Mouse (Mus musculus) brown adipose tissue, adult 24 weeks (tissue): ENCODE data around the gene Cybb. TPM values are rescaled to one million over a fixed set of nuclear protein-coding genes. Genes with fewer than 3 reads are reported as not detected.

Experiments used
- H3K27ac ChIP-seq: fragments of 200-500 bp; replicated peaks from 2 replicates; pipeline ENCODE4 v1.5.1; 2012; ENCODE audit warnings: low read depth, mild to moderate bottlenecking, low read length
- H3K4me1 ChIP-seq: fragments of 200-500 bp; 2 replicates; pipeline ENCODE4 v1.6.1; 2012; ENCODE audit warnings: low read length, mixed read lengths; ENCODE audit not compliant: control insufficient read depth, insufficient read depth, insufficient read length
- H3K4me3 ChIP-seq: fragments of 200-500 bp; 2 replicates; pipeline ENCODE4 v1.5.1; 2012; ENCODE audit warnings: low read depth, mild to moderate bottlenecking, low read length, moderate library complexity; ENCODE audit not compliant: insufficient read depth
- polyA plus RNA-seq: library from polyadenylated mRNA; stranded (reverse); fragments of >200 nt; gene quantifications from 2 replicates; pipeline ENCODE4 v1.2.4, GENCODE M21; 2012; ENCODE audit not compliant: missing spikeins, insufficient read depth, insufficient read length

The Cybb gene
- polyA plus RNA-seq, 1 experiment, result 7.2 TPM

GRCm38 (mm10) chrX:9441102-9441501 is 46.5 kb downstream of the Cybb start:
- H3K4me3 ChIP-seq, result no peak overlapping the region
- H3K4me1 ChIP-seq, result no peaks in the 10 kb centered on the region
- no peak overlapping the region for H3K27ac ChIP-seq

- H3K4me1 ChIP-seq, result no peaks in the 10 kb centered on the region
- no peak overlapping the region for H3K4me3 ChIP-seq
- no peak overlapping the region for H3K27ac ChIP-seq
These were observed 47.0 kb downstream of the Cybb start for GRCm38 (mm10) chrX:9440556-9440955.

DNA sequence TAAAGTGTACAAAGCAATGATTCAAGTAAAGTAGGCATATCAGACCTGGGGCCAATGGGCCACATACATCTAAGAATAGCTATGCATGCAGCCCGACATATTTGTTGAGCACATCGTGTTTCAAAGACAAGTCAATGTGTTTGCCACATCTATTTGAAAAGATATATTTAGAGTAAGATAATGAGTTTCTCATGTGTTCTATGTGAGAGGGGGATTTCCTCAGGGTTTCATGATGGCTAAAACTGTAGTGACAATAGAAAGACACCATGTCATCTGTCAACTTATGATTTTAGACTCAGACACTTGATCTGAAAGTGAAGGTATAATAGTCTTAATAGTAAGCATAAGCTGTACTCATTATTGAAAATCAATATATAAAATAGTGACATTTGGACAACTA is 48.3 kb downstream of the Cybb start:
- H3K4me3 ChIP-seq, result no peak overlapping the region
- H3K4me1 ChIP-seq, result no peaks in the 10 kb centered on the region
- no peak overlapping the region for H3K27ac ChIP-seq

DNA sequence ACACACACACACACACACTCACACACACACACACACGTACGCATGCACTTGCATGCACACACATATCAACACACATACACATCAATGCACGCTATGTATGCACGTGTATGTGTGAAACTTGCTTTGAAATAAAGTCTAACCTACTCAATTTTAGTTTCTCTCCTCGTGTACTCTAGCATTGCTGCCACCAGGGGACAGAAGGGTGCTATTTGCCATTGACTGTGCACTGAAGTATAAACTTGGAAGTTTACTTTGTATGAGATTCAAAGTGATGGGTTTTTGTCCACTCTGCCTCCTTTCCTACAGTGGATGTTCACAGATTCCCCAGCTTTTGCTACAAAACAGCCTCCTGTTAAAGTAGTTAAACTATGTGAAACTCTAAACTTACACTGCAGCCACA is 73.7 kb downstream of the Cybb start:
- Histone ChIP-seq H3K27ac (no peak overlapping the region), H3K4me1 (no peaks in the 10 kb centered on the region), H3K4me3 (no peak overlapping the region)

Other genes with a start within 250 kb of the Cybb start
- gene Gm14862, start 230.9 kb downstream of the Cybb start, polyA plus RNA-seq, result not detected in 2 replicates
- gene Xk, start 215.0 kb downstream of the Cybb start, polyA plus RNA-seq, result 1.1 and 1.6 TPM in 2 replicates
- gene H2al1m, start 204.0 kb downstream of the Cybb start, polyA plus RNA-seq, result not detected in 2 replicates
- not detected in 2 replicates for gene H2al1k, start 137.1 kb downstream of the Cybb start, polyA plus RNA-seq
- gene H2al1o, start 84.6 kb upstream of the Cybb start, polyA plus RNA-seq, result not detected in 2 replicates
- 105 and 172 TPM in 2 replicates for gene Dynlt3, start 175.2 kb upstream of the Cybb start, polyA plus RNA-seq